Mouse (Mus musculus): ENCODE data around the gene Zc3h7b. TPM values are rescaled to one million over a fixed set of nuclear protein-coding genes. Genes with fewer than 3 reads are reported as not detected.

The Zc3h7b gene
- polyA plus RNA-seq, 1 experiment from 2014 or later: 63.8 TPM

GRCm38 (mm10) chr15:81842275-81842674 lies 97.4 kb downstream of the Zc3h7b start:
- H3K27ac ChIP-seq (replicated peaks; ENCODE audit: low read depth, low read length): no peak overlapping the region
- no peaks in the 10 kb centered on the region for H3K4me1 ChIP-seq (ENCODE audit: control insufficient read depth, insufficient read depth, low read length)
- 82% methylated on average over 7 of the region's 7 CpGs for WGBS
- ATAC-seq (ENCODE audit: low FRiP score, low TSS enrichment) (no peak), DNase-seq (no peak)
- H3K36me3 ChIP-seq (ENCODE audit: control insufficient read depth, insufficient read depth, low read length): 0 out of 2 replicates have a peak, but pooled peaks cover 4% of the 10 kb centered on the region
- H3K9me3 ChIP-seq (ENCODE audit: control insufficient read depth, low read length): no peaks in the 10 kb centered on the region
- no peaks in the 10 kb centered on the region for H3K27me3 ChIP-seq (ENCODE audit: control insufficient read depth, insufficient read depth, low read length)
- no peak overlapping the region for H3K4me2 ChIP-seq (ENCODE audit: low read length)
- no peak overlapping the region for H3K4me3 ChIP-seq (replicated peaks; ENCODE audit: low read depth, low read length)
- no peak overlapping the region for H3K9ac ChIP-seq (replicated peaks; ENCODE audit: low read length)

- Histone ChIP-seq H3K4me2 (ENCODE audit: low read length) (no peak overlapping the region), H3K27ac (replicated peaks; ENCODE audit: low read depth, low read length) (no peak overlapping the region), H3K9ac (replicated peaks; ENCODE audit: low read length) (no peak overlapping the region), H3K36me3 (ENCODE audit: control insufficient read depth, insufficient read depth, low read length) (peaks cover 18% of the 10 kb centered on the region), H3K4me1 (ENCODE audit: control insufficient read depth, insufficient read depth, low read length) (no peaks in the 10 kb centered on the region), H3K27me3 (ENCODE audit: control insufficient read depth, insufficient read depth, low read length) (no peaks in the 10 kb centered on the region), H3K9me3 (ENCODE audit: control insufficient read depth, low read length) (no peaks in the 10 kb centered on the region), H3K4me3 (replicated peaks; ENCODE audit: low read depth, low read length) (no peak overlapping the region)
- 76% methylated on average over 5 of the region's 5 CpGs for WGBS
- DNase-seq (no peak), ATAC-seq (ENCODE audit: low FRiP score, low TSS enrichment) (no peak)
These were observed 100.3 kb downstream of the Zc3h7b start for GRCm38 (mm10) chr15:81845033-81845625.

- Histone ChIP-seq H3K4me3 (replicated peaks; ENCODE audit: low read depth, low read length) (no peak overlapping the region), H3K9me3 (ENCODE audit: control insufficient read depth, low read length) (no peaks in the 10 kb centered on the region), H3K27ac (replicated peaks; ENCODE audit: low read depth, low read length) (no peak overlapping the region), H3K27me3 (ENCODE audit: control insufficient read depth, insufficient read depth, low read length) (no peaks in the 10 kb centered on the region), H3K4me2 (ENCODE audit: low read length) (no peak overlapping the region), H3K36me3 (ENCODE audit: control insufficient read depth, insufficient read depth, low read length) (peaks cover 24% of the 10 kb centered on the region), H3K9ac (replicated peaks; ENCODE audit: low read length) (no peak overlapping the region), H3K4me1 (ENCODE audit: control insufficient read depth, insufficient read depth, low read length) (no peaks in the 10 kb centered on the region)
- WGBS: 42% methylated on average over 4 of the region's 4 CpGs
- no peak for DNase-seq
- ATAC-seq (ENCODE audit: low FRiP score, low TSS enrichment): no peak
These were observed 100.9 kb downstream of the Zc3h7b start for GRCm38 (mm10) chr15:81845724-81846123.

Other genes starting within 250 kb of the Zc3h7b start
- 22.3 and 28.5 TPM in 2 replicates for gene Ep300, start 159.7 kb upstream of the Zc3h7b start, polyA plus RNA-seq (2014; fragmentation: Nextera tagmentation; extraction: Ambion mirVana)
- 25.4 and 29.0 TPM in 2 replicates for gene L3mbtl2, start 81.2 kb upstream of the Zc3h7b start, polyA plus RNA-seq (2014; fragmentation: Nextera tagmentation; extraction: Ambion mirVana)
- 25.2 and 34.8 TPM in 2 replicates for gene Chadl, start 47.8 kb upstream of the Zc3h7b start, polyA plus RNA-seq (2014; fragmentation: Nextera tagmentation; extraction: Ambion mirVana)
- 118 and 119 TPM in 2 replicates for gene Rangap1, start 473 bp downstream of the Zc3h7b start, polyA plus RNA-seq (2014; fragmentation: Nextera tagmentation; extraction: Ambion mirVana)
- gene Tef, start 57.4 kb downstream of the Zc3h7b start, polyA plus RNA-seq (2014; fragmentation: Nextera tagmentation; extraction: Ambion mirVana): 12.9 and 19.6 TPM in 2 replicates
- 11.7 and 14.4 TPM in 2 replicates for gene Tob2, start 113.7 kb downstream of the Zc3h7b start, polyA plus RNA-seq (2014; fragmentation: Nextera tagmentation; extraction: Ambion mirVana)
- gene Phf5a, start 126.9 kb downstream of the Zc3h7b start, polyA plus RNA-seq (2014; fragmentation: Nextera tagmentation; extraction: Ambion mirVana): 139 and 149 TPM in 2 replicates
- 211 and 221 TPM in 2 replicates for gene Aco2, start 127.3 kb downstream of the Zc3h7b start, polyA plus RNA-seq (2014; fragmentation: Nextera tagmentation; extraction: Ambion mirVana)
- 67.7 and 74.2 TPM in 2 replicates for gene Polr3h, start 181.2 kb downstream of the Zc3h7b start, polyA plus RNA-seq (2014; fragmentation: Nextera tagmentation; extraction: Ambion mirVana)
- 167 and 188 TPM in 2 replicates for gene Csdc2, start 191.7 kb downstream of the Zc3h7b start, polyA plus RNA-seq (2014; fragmentation: Nextera tagmentation; extraction: Ambion mirVana)
- gene Pmm1, start 215.9 kb downstream of the Zc3h7b start, polyA plus RNA-seq (2014; fragmentation: Nextera tagmentation; extraction: Ambion mirVana): 67.1 and 94.5 TPM in 2 replicates
- not detected in 2 replicates for gene 1700029P11Rik, start 235.5 kb downstream of the Zc3h7b start, polyA plus RNA-seq (2014; fragmentation: Nextera tagmentation; extraction: Ambion mirVana)
- gene Xrcc6, start 242.8 kb downstream of the Zc3h7b start, polyA plus RNA-seq (2014; fragmentation: Nextera tagmentation; extraction: Ambion mirVana): 28.3 and 36.9 TPM in 2 replicates

All from midbrain, embryonic 14.5 days (tissue).